Mouse (Mus musculus) cortical plate, adult 2 months (tissue): ENCODE data around the gene Khdc4.

Experiments
- CTCF ChIP-seq: fragments of 200-500 bp; IDR thresholded peaks from 2 replicates; pipeline ENCODE4 v1.5.1; 2011; ENCODE audit warnings: mild to moderate bottlenecking, control low read depth, low read length; ENCODE audit not compliant: insufficient read depth; ENCODE audit errors: extremely low read depth
- POLR2A ChIP-seq: fragments of 200-500 bp; IDR thresholded peaks from 2 replicates; pipeline ENCODE4 v1.6.1; 2011; ENCODE audit warnings: mild to moderate bottlenecking, low read length, control low read depth; ENCODE audit not compliant: insufficient read depth; ENCODE audit errors: extremely low read depth

DNA sequence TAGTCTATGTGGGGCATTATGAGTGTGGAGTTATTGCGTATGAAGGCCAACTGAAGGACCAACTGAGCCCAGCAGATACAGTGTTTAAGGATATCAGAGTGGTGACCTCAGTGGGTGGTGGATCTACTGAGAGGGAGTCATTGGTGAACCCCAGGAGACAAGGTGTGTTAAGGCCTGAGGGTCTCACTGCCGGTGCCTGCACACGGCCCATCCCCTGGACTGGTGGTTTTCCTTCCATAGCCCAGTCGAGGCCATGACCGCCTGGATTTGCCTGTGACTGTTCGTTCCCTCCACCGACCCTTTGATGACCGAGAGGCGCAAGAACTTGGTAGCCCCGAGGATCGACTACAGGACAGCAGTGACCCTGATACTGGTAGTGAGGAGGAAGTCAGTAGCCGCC lies 39.7 kb upstream of the Khdc4 start:
- TF ChIP-seq POLR2A = no peak; the same call in 1 of the 2 replicates
- TF ChIP-seq CTCF = no peak
